Mouse (Mus musculus): ENCODE measurements around the gene Psg23. TPM values are rescaled to one million over a fixed set of nuclear protein-coding genes. Genes with fewer than 3 reads are reported as not detected.
"Not testable (repeated sequence)": the region's sequence is repeated elsewhere in the genome, so short reads cannot be mapped to it uniquely, and the experiment has no call there.

Psg23 gene
- not detected in 2 replicates for polyA plus RNA-seq (2014; fragmentation: Nextera tagmentation; extraction: Ambion mirVana)

- not testable (repeated sequence) for H3K27me3 ChIP-seq (ENCODE audit: control insufficient read depth, insufficient read depth, low read length); H3K36me3 ChIP-seq (ENCODE audit: control insufficient read depth, insufficient read depth, low read length); H3K4me2 ChIP-seq (replicated peaks; ENCODE audit: low read depth, low read length); DNase-seq (ENCODE audit: low spot score); H3K4me1 ChIP-seq (replicated peaks; ENCODE audit: control insufficient read depth, insufficient read depth, low read length); H3K4me3 ChIP-seq (ENCODE audit: low read depth, low read length); H3K27ac ChIP-seq (ENCODE audit: low read depth, low read length); ATAC-seq (ENCODE audit: low FRiP score); H3K9me3 ChIP-seq (ENCODE audit: control insufficient read depth, low read length); H3K9ac ChIP-seq (ENCODE audit: low read depth, low read length)
- 78% methylated on average over 1 of the region's 2 CpGs for WGBS
Measured at GRCm38 (mm10) chr7:18616401-18616800, at the start of gene Psg23. TSS of gene Psg23 (minus strand) at chr7:18616501.

- H3K36me3 ChIP-seq (ENCODE audit: control insufficient read depth, insufficient read depth, low read length); DNase-seq (ENCODE audit: low spot score); H3K9ac ChIP-seq (ENCODE audit: low read depth, low read length); H3K9me3 ChIP-seq (ENCODE audit: control insufficient read depth, low read length); H3K27me3 ChIP-seq (ENCODE audit: control insufficient read depth, insufficient read depth, low read length); H3K4me2 ChIP-seq (replicated peaks; ENCODE audit: low read depth, low read length); ATAC-seq (ENCODE audit: low FRiP score); H3K27ac ChIP-seq (ENCODE audit: low read depth, low read length); H3K4me1 ChIP-seq (replicated peaks; ENCODE audit: control insufficient read depth, insufficient read depth, low read length); H3K4me3 ChIP-seq (ENCODE audit: low read depth, low read length): not testable (repeated sequence)
- WGBS: 78% methylated on average over 1 of the region's 2 CpGs
Measured at GRCm38 (mm10) chr7:18656625-18657024, 40.3 kb upstream of the Psg23 start, which contains the start of gene Psg21. TSS of gene Psg21 (minus strand) at chr7:18656725.

GRCm38 (mm10) chr7:18626921-18627320, 10.6 kb upstream of the Psg23 start:
- WGBS: 83% methylated on average over 8 of the region's 8 CpGs
- H3K9ac ChIP-seq (ENCODE audit: low read depth, low read length); H3K9me3 ChIP-seq (ENCODE audit: control insufficient read depth, low read length); H3K27me3 ChIP-seq (ENCODE audit: control insufficient read depth, insufficient read depth, low read length); H3K36me3 ChIP-seq (ENCODE audit: control insufficient read depth, insufficient read depth, low read length); H3K4me1 ChIP-seq (replicated peaks; ENCODE audit: control insufficient read depth, insufficient read depth, low read length); H3K27ac ChIP-seq (ENCODE audit: low read depth, low read length); DNase-seq (ENCODE audit: low spot score); H3K4me3 ChIP-seq (ENCODE audit: low read depth, low read length); H3K4me2 ChIP-seq (replicated peaks; ENCODE audit: low read depth, low read length); ATAC-seq (ENCODE audit: low FRiP score): not testable (repeated sequence)

- Histone ChIP-seq H3K9ac (ENCODE audit: low read depth, low read length) (no peak within 1 kb of the TSS), H3K36me3 (ENCODE audit: control insufficient read depth, insufficient read depth, low read length) (no peaks in the 10 kb centered on the region), H3K27ac (ENCODE audit: low read depth, low read length) (no peak within 1 kb of the TSS), H3K4me3 (ENCODE audit: low read depth, low read length) (no peak within 1 kb of the TSS), H3K9me3 (ENCODE audit: control insufficient read depth, low read length) (no peaks in the 10 kb centered on the region), H3K4me1 (replicated peaks; ENCODE audit: control insufficient read depth, insufficient read depth, low read length) (no peaks in the 10 kb centered on the region), H3K27me3 (ENCODE audit: control insufficient read depth, insufficient read depth, low read length) (no peaks in the 10 kb centered on the region), H3K4me2 (replicated peaks; ENCODE audit: low read depth, low read length) (no peak within 1 kb of the TSS)
- WGBS: 87% methylated on average over 3 of the region's 3 CpGs
- DNase-seq (ENCODE audit: low spot score): no peak
- ATAC-seq (ENCODE audit: low FRiP score): no peak
Measured at GRCm38 (mm10) chr7:18567205-18567604, 49.1 kb downstream of the Psg23 start, which contains the start of gene Psg27. TSS of gene Psg27 (minus strand) at chr7:18567305.

- DNase-seq (ENCODE audit: low spot score) (no peak), ATAC-seq (ENCODE audit: low FRiP score) (no peak)
- Histone ChIP-seq H3K9me3 (ENCODE audit: control insufficient read depth, low read length) (no peaks in the 10 kb centered on the region; the same call in 1 of the 2 replicates), H3K4me1 (replicated peaks; ENCODE audit: control insufficient read depth, insufficient read depth, low read length) (no peaks in the 10 kb centered on the region), H3K27me3 (ENCODE audit: control insufficient read depth, insufficient read depth, low read length) (no peaks in the 10 kb centered on the region), H3K36me3 (ENCODE audit: control insufficient read depth, insufficient read depth, low read length) (no peaks in the 10 kb centered on the region), H3K9ac (ENCODE audit: low read depth, low read length) (no peak overlapping the region), H3K27ac (ENCODE audit: low read depth, low read length) (no peak overlapping the region), H3K4me2 (replicated peaks; ENCODE audit: low read depth, low read length) (no peak overlapping the region), H3K4me3 (ENCODE audit: low read depth, low read length) (no peak overlapping the region)
Measured at GRCm38 (mm10) chr7:18559850-18560249, 56.5 kb downstream of the Psg23 start.

Other genes with a start within 250 kb of the Psg23 start
- not detected in 2 replicates for gene Psg28, start 184.5 kb downstream of the Psg23 start, polyA plus RNA-seq (2014; fragmentation: Nextera tagmentation; extraction: Ambion mirVana)
- not detected in 2 replicates for gene Psg26, start 132.3 kb downstream of the Psg23 start, polyA plus RNA-seq (2014; fragmentation: Nextera tagmentation; extraction: Ambion mirVana)
- gene Psg25, start 84.2 kb downstream of the Psg23 start, polyA plus RNA-seq (2014; fragmentation: Nextera tagmentation; extraction: Ambion mirVana): not detected in 2 replicates
- gene Psg27, start 49.2 kb downstream of the Psg23 start, polyA plus RNA-seq (2014; fragmentation: Nextera tagmentation; extraction: Ambion mirVana): not detected in 2 replicates
- gene Psg21, start 40.2 kb upstream of the Psg23 start, polyA plus RNA-seq (2014; fragmentation: Nextera tagmentation; extraction: Ambion mirVana): not detected in 2 replicates
- gene Psg20, start 69.7 kb upstream of the Psg23 start, polyA plus RNA-seq (2014; fragmentation: Nextera tagmentation; extraction: Ambion mirVana): not detected in 2 replicates
- not detected in 2 replicates for gene Psg22, start 101.6 kb upstream of the Psg23 start, polyA plus RNA-seq (2014; fragmentation: Nextera tagmentation; extraction: Ambion mirVana)
- not detected in 2 replicates for gene Psg19, start 182.0 kb upstream of the Psg23 start, polyA plus RNA-seq (2014; fragmentation: Nextera tagmentation; extraction: Ambion mirVana)
- not detected in 2 replicates for gene Psg17, start 205.1 kb upstream of the Psg23 start, polyA plus RNA-seq (2014; fragmentation: Nextera tagmentation; extraction: Ambion mirVana)
- gene Mill2, start 223.5 kb upstream of the Psg23 start, polyA plus RNA-seq (2014; fragmentation: Nextera tagmentation; extraction: Ambion mirVana): 0.13 and 0.48 TPM in 2 replicates